In genomic region chr13:63239301-63239804, GRCm38 (mm10) we compare ENCODE assay signal across 8 mouse cellular contexts.
DNase-seq lines count a peak whose midpoint lies in the region; ATAC-seq and TF ChIP-seq lines count a peak whose summit lies in the region.

No protein-coding gene starts in this region.

- TF ChIP-seq CTCF in ES-Bruce4 (IDR thresholded peaks at IDR 0.05; ENCODE audit: low read depth, low read length): no peak

- peak; percentile 74 for ATAC-seq in forebrain, embryonic 11.5 days (replicated peaks; ENCODE audit: low FRiP score)

- WGBS in forebrain, embryonic 11.5 days: 4% methylated on average over 11 of the region's 11 CpGs
- 1% methylated on average over 11 of the region's 11 CpGs for WGBS in limb, embryonic 10.5 days

- H3K27me3 ChIP-seq in ES-Bruce4 (ENCODE audit: control insufficient read depth, insufficient read depth, low read length, poor library complexity, severe bottlenecking): no peaks in the 10 kb centered on the region
- no peaks in the 10 kb centered on the region; the same call in 1 of the 2 replicates for H3K27me3 ChIP-seq in forebrain, embryonic 11.5 days (ENCODE audit: control insufficient read depth, insufficient read depth, low read length)
- H3K27me3 ChIP-seq in limb, embryonic 10.5 days (ENCODE audit: low read depth, poor library complexity, severe bottlenecking): no peaks in the 10 kb centered on the region

- DNase-seq in heart, adult 11 months: peak; percentile 97
- DNase-seq in heart, postnatal 25 days (ENCODE audit: low spot score): no peak
- DNase-seq in forebrain, embryonic 11.5 days (ENCODE audit: low spot score): no peak
- DNase-seq in limb, embryonic 10.5 days (ENCODE audit: low spot score): no peak
- DNase-seq in retina, embryonic 14.5 days (ENCODE audit: low spot score): peak; percentile 28
- DNase-seq in spleen, adult 12 weeks (ENCODE audit: low spot score): no peak
- DNase-seq in gastrocnemius, adult 8-10 months (ENCODE audit: low spot score in 2 of 2): no peak

- H3K9ac ChIP-seq in ES-Bruce4 (ENCODE audit: low read depth, poor library complexity, severe bottlenecking): peak overlapping the region; percentile 53
- peak overlapping the region; percentile 72 for H3K9ac ChIP-seq in forebrain, embryonic 11.5 days (ENCODE audit: low read length)

- peak overlapping the region; percentile 58 for H3K4me3 ChIP-seq in ES-Bruce4 (ENCODE audit: low read depth, low read length)
- peak overlapping the region; percentile 56 for H3K4me3 ChIP-seq in forebrain, embryonic 11.5 days (ENCODE audit: low read depth, low read length)
- peak overlapping the region; percentile 63 for H3K4me3 ChIP-seq in limb, embryonic 10.5 days

- H3K4me1 ChIP-seq in ES-Bruce4 (ENCODE audit: control insufficient read depth, insufficient read depth, low read length): no peaks in the 10 kb centered on the region
- H3K4me1 ChIP-seq in forebrain, embryonic 11.5 days (replicated peaks; ENCODE audit: control insufficient read depth, insufficient read depth, low read length): peaks cover 2% of the 10 kb centered on the region; the same call in 1 of the 2 replicates
- peaks cover 68% of the 10 kb centered on the region for H3K4me1 ChIP-seq in limb, embryonic 10.5 days

- peak overlapping the region; percentile 81 for H3K4me2 ChIP-seq in forebrain, embryonic 11.5 days (ENCODE audit: low read depth, low read length, severe bottlenecking)

- TF ChIP-seq EP300 in ES-Bruce4 (IDR thresholded peaks at IDR 0.05; ENCODE audit: insufficient read depth, low read depth, low read length): no peak

- peaks cover 5% of the 10 kb centered on the region for H3K9me3 ChIP-seq in ES-Bruce4 (replicated peaks; ENCODE audit: control insufficient read depth, insufficient read depth, low read length, poor library complexity, severe bottlenecking)
- H3K9me3 ChIP-seq in forebrain, embryonic 11.5 days (ENCODE audit: control insufficient read depth, low read length): no peaks in the 10 kb centered on the region
- H3K9me3 ChIP-seq in limb, embryonic 10.5 days (replicated peaks): no peaks in the 10 kb centered on the region

- H3K36me3 ChIP-seq in ES-Bruce4 (ENCODE audit: control insufficient read depth, insufficient read depth, low read length, poor library complexity, severe bottlenecking): 0 out of 2 replicates have a peak, but pooled peaks cover under 1% of the 10 kb centered on the region
- H3K36me3 ChIP-seq in forebrain, embryonic 11.5 days (ENCODE audit: control insufficient read depth, insufficient read depth, low read length): no peaks in the 10 kb centered on the region
- peaks cover 20% of the 10 kb centered on the region; the same call in 1 of the 2 replicates for H3K36me3 ChIP-seq in limb, embryonic 10.5 days

- intact Hi-C loops in heart, postnatal 25 days (cut with DNase I): loop anchor here (5.0 kb wide), 2 partner anchors 93 to 127 kb away; no protein-coding TSS in a partner anchor

- H3K27ac ChIP-seq in ES-Bruce4 (ENCODE audit: insufficient read depth, low read length): no peak overlapping the region
- H3K27ac ChIP-seq in forebrain, embryonic 11.5 days (ENCODE audit: low read depth, low read length): no peak overlapping the region
- H3K27ac ChIP-seq in limb, embryonic 10.5 days: peak overlapping the region; percentile 93

- TF ChIP-seq POLR2A in ES-Bruce4 (IDR thresholded peaks at IDR 0.05; ENCODE audit: insufficient read depth, low read length): no peak

Comparison
In these comparisons a context has a peak if more than half of its experiments do, and no peak if none do; other contexts are left out.
1. DNase-seq: peak in heart, adult 11 months (single experiment) and retina, embryonic 14.5 days (single experiment); none in heart, postnatal 25 days (single experiment), forebrain, embryonic 11.5 days (single experiment), limb, embryonic 10.5 days (single experiment), spleen, adult 12 weeks (single experiment) and gastrocnemius, adult 8-10 months (0 of 2).
2. Peak in every context shown above with its lines, with median percentiles within 50 percentile points of each other: H3K4me3 ChIP-seq.